Mouse (Mus musculus): ENCODE results near the gene Pik3ap1. TPM values are rescaled to one million over a fixed set of nuclear protein-coding genes. Genes with fewer than 3 reads are reported as not detected.

The Pik3ap1 gene
- polyA plus RNA-seq, 1 experiment from 2014 or later, result 5.7 TPM

DNA sequence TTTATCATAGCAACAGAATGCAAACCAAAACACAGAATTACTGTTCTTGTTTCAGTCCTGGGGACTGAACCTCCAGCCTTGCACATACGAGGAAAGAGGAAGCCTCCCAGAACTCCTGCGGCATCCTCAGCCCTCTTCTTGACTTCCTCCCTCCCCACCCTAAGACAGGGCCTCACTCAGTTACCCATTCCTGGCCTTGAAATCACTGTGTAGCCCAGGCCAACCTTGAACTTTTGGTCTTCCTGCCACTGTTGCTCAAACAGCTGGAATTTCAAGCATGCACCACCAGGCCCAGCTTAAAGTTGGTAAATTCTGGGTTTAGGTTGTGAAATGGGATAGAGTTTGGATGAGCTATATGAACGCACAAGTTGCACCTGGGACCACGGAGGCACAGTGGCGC lies 10.2 kb downstream of the Pik3ap1 start:
- H3K36me3 ChIP-seq (ENCODE audit: control insufficient read depth, insufficient read depth, low read length), result no peaks in the 10 kb centered on the region
- H3K4me1 ChIP-seq (ENCODE audit: control insufficient read depth, insufficient read depth, low read length), result no peaks in the 10 kb centered on the region
- no peak for ATAC-seq
- no peak overlapping the region for H3K27ac ChIP-seq (ENCODE audit: low read length)
- no peak overlapping the region for H3K9ac ChIP-seq (ENCODE audit: low read depth, low read length)
- H3K4me2 ChIP-seq (ENCODE audit: low read depth, low read length), result no peak overlapping the region
- 90% methylated on average over 5 of the region's 5 CpGs for WGBS
- no peak overlapping the region for H3K4me3 ChIP-seq (ENCODE audit: low read length)
- no peaks in the 10 kb centered on the region for H3K9me3 ChIP-seq (ENCODE audit: control insufficient read depth, low read length)
- no peaks in the 10 kb centered on the region for H3K27me3 ChIP-seq (replicated peaks; ENCODE audit: control insufficient read depth, insufficient read depth, low read length)

DNA sequence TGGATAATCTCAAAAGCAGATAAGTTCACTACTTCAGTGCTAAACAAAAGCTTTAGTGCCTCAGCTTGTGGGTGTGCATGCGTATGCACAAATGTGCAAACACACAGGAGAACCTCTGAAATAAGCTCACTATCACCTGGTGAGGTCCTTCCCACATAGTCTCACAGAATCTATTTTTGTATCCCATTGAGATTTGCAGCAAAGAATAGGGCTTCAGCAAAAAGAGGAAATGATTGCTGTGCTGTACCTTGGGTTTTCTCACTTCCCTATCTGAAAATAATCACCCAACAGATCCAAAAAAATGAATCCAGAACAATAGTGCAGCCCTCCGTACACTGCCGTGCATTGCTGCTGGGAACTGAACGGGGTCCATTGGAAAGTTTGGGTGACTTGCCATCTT lies 12.6 kb downstream of the Pik3ap1 start:
- ATAC-seq, result no peak
- Histone ChIP-seq H3K4me2 (ENCODE audit: low read depth, low read length) (no peak overlapping the region), H3K27me3 (replicated peaks; ENCODE audit: control insufficient read depth, insufficient read depth, low read length) (no peaks in the 10 kb centered on the region), H3K27ac (ENCODE audit: low read length) (no peak overlapping the region), H3K9ac (ENCODE audit: low read depth, low read length) (no peak overlapping the region), H3K4me1 (ENCODE audit: control insufficient read depth, insufficient read depth, low read length) (no peaks in the 10 kb centered on the region), H3K36me3 (ENCODE audit: control insufficient read depth, insufficient read depth, low read length) (no peaks in the 10 kb centered on the region), H3K9me3 (ENCODE audit: control insufficient read depth, low read length) (no peaks in the 10 kb centered on the region), H3K4me3 (ENCODE audit: low read length) (no peak overlapping the region)
- whole genome bisulfite sequencing, result 86% methylated on average over 4 of the region's 4 CpGs

GRCm38 (mm10) chr19:41371373-41371772 lies 13.5 kb downstream of the Pik3ap1 start:
- ATAC-seq, result no peak
- H3K4me1 ChIP-seq (ENCODE audit: control insufficient read depth, insufficient read depth, low read length), result no peaks in the 10 kb centered on the region
- no peak overlapping the region for H3K4me2 ChIP-seq (ENCODE audit: low read depth, low read length)
- H3K9ac ChIP-seq (ENCODE audit: low read depth, low read length), result no peak overlapping the region
- WGBS, result 66% methylated on average over 4 of the region's 4 CpGs
- no peaks in the 10 kb centered on the region for H3K9me3 ChIP-seq (ENCODE audit: control insufficient read depth, low read length)
- no peak overlapping the region for H3K27ac ChIP-seq (ENCODE audit: low read length)
- H3K36me3 ChIP-seq (ENCODE audit: control insufficient read depth, insufficient read depth, low read length), result no peaks in the 10 kb centered on the region
- H3K4me3 ChIP-seq (ENCODE audit: low read length), result no peak overlapping the region
- H3K27me3 ChIP-seq (replicated peaks; ENCODE audit: control insufficient read depth, insufficient read depth, low read length), result no peaks in the 10 kb centered on the region

DNA sequence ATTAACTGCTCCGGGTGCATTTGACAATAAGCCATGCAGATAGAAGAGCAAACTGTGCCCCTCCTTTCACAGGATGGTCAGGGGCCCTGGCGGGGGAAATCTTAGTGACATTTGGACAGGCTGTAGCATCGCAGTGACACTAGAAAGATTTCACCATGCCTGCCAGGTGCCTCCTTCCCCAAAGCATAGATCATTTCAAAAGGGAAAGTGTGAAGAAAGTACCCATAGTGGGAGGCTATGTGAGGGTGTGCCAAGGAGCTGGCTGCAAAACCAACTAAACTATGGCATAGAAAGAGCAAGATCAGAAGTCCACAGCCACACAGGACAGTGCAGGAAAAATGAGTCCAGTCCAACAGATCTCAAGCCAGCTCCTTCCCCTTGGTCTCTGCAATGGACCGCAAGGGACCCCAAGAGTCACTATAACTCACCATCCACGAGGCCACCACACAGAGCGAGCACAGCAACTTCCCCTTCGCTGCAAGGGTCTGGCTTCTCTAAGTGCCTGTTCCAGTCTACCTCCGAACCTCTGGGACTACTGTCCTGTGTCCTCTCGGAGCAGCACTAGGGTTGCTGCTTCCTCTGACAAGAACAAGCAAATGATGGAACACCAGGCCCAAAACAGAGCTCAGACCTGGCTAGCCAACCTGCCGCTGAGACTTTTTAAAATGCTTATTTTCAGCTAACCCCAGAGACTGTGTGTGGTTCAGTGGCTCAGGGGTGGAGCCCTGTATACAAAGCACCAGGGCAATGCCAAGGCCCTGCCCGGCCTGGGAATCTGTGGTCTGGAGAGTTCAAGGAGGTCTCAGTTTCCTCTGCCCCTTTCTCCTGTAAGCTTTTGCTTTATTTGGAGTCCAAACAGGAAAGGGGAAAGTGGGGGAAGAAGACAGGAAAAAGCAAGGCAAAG lies 15.1 kb downstream of the Pik3ap1 start:
- Histone ChIP-seq H3K36me3 (ENCODE audit: control insufficient read depth, insufficient read depth, low read length) (no peaks in the 10 kb centered on the region), H3K4me3 (ENCODE audit: low read length) (no peak overlapping the region), H3K4me1 (ENCODE audit: control insufficient read depth, insufficient read depth, low read length) (no peaks in the 10 kb centered on the region), H3K4me2 (ENCODE audit: low read depth, low read length) (no peak overlapping the region), H3K9me3 (ENCODE audit: control insufficient read depth, low read length) (no peaks in the 10 kb centered on the region), H3K27ac (ENCODE audit: low read length) (no peak overlapping the region), H3K9ac (ENCODE audit: low read depth, low read length) (no peak overlapping the region), H3K27me3 (replicated peaks; ENCODE audit: control insufficient read depth, insufficient read depth, low read length) (no peaks in the 10 kb centered on the region)
- WGBS, result 74% methylated on average over 11 of the region's 11 CpGs
- ATAC-seq, result no peak

DNA sequence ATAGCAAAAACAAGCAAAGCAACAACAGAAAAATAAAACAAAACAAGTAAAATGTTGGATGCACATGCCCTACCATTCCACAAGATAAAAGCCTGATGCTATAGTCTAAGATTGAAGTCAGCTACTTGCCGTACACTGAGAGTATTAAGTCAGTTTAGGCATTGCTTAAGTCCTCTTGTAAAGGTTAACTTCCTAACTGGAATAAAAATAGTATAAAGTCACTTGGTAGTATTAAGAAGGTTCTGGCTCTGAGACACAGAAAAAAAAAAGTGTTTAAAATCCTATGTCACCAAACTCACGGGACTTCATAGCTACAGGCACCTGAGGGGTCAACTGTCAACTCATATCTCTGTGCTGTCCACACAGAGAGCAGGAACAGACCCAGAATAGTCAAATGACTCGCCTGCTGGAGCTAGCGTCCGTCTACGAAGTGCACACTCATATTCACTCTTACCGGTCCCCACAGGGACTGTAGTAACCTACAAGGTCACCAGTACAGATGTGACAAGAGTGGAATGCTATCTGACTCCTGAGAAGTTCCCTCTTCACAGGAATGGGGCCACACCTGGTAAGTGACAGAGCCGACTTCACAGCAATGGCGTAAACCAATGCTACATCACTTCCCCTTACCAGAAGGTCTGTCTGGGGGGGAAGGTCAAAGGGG lies 17.9 kb downstream of the Pik3ap1 start:
- ATAC-seq, result no peak
- Histone ChIP-seq H3K4me1 (ENCODE audit: control insufficient read depth, insufficient read depth, low read length) (no peaks in the 10 kb centered on the region), H3K36me3 (ENCODE audit: control insufficient read depth, insufficient read depth, low read length) (no peaks in the 10 kb centered on the region), H3K4me3 (ENCODE audit: low read length) (no peak overlapping the region), H3K4me2 (ENCODE audit: low read depth, low read length) (no peak overlapping the region), H3K27me3 (replicated peaks; ENCODE audit: control insufficient read depth, insufficient read depth, low read length) (no peaks in the 10 kb centered on the region), H3K9ac (ENCODE audit: low read depth, low read length) (no peak overlapping the region), H3K9me3 (ENCODE audit: control insufficient read depth, low read length) (no peaks in the 10 kb centered on the region), H3K27ac (ENCODE audit: low read length) (no peak overlapping the region)
- 73% methylated on average over 9 of the region's 9 CpGs for WGBS

GRCm38 (mm10) chr19:41366192-41366853 lies 18.6 kb downstream of the Pik3ap1 start:
- Histone ChIP-seq H3K4me3 (ENCODE audit: low read length) (no peak overlapping the region), H3K4me2 (ENCODE audit: low read depth, low read length) (no peak overlapping the region), H3K27ac (ENCODE audit: low read length) (no peak overlapping the region), H3K9ac (ENCODE audit: low read depth, low read length) (no peak overlapping the region), H3K36me3 (ENCODE audit: control insufficient read depth, insufficient read depth, low read length) (no peaks in the 10 kb centered on the region), H3K9me3 (ENCODE audit: control insufficient read depth, low read length) (no peaks in the 10 kb centered on the region), H3K4me1 (ENCODE audit: control insufficient read depth, insufficient read depth, low read length) (no peaks in the 10 kb centered on the region), H3K27me3 (replicated peaks; ENCODE audit: control insufficient read depth, insufficient read depth, low read length) (no peaks in the 10 kb centered on the region)
- WGBS, result 87% methylated on average over 16 of the region's 16 CpGs
- ATAC-seq, result no peak

GRCm38 (mm10) chr19:41365570-41365969 lies 19.3 kb downstream of the Pik3ap1 start:
- Histone ChIP-seq H3K9ac (ENCODE audit: low read depth, low read length) (no peak overlapping the region), H3K36me3 (ENCODE audit: control insufficient read depth, insufficient read depth, low read length) (no peaks in the 10 kb centered on the region)
- 91% methylated on average over 5 of the region's 5 CpGs for WGBS

GRCm38 (mm10) chr19:41364509-41364908 lies 20.4 kb downstream of the Pik3ap1 start:
- Histone ChIP-seq H3K9ac (ENCODE audit: low read depth, low read length) (no peak overlapping the region), H3K4me1 (ENCODE audit: control insufficient read depth, insufficient read depth, low read length) (no peaks in the 10 kb centered on the region), H3K27me3 (replicated peaks; ENCODE audit: control insufficient read depth, insufficient read depth, low read length) (no peaks in the 10 kb centered on the region), H3K36me3 (ENCODE audit: control insufficient read depth, insufficient read depth, low read length) (no peaks in the 10 kb centered on the region), H3K4me3 (ENCODE audit: low read length) (no peak overlapping the region), H3K27ac (ENCODE audit: low read length) (no peak overlapping the region), H3K4me2 (ENCODE audit: low read depth, low read length) (no peak overlapping the region), H3K9me3 (ENCODE audit: control insufficient read depth, low read length) (no peaks in the 10 kb centered on the region)
- no peak for ATAC-seq
- 80% methylated on average over 3 of the region's 3 CpGs for WGBS

More at GRCm38 (mm10) chr19:41365570-41365969, 19.3 kb downstream of the Pik3ap1 start:
- no peaks in the 10 kb centered on the region for H3K4me1 ChIP-seq (ENCODE audit: control insufficient read depth, insufficient read depth, low read length)
- no peaks in the 10 kb centered on the region for H3K9me3 ChIP-seq (ENCODE audit: control insufficient read depth, low read length)
- H3K4me3 ChIP-seq (ENCODE audit: low read length), result no peak overlapping the region
- no peak for ATAC-seq
- no peaks in the 10 kb centered on the region for H3K27me3 ChIP-seq (replicated peaks; ENCODE audit: control insufficient read depth, insufficient read depth, low read length)
- no peak overlapping the region for H3K4me2 ChIP-seq (ENCODE audit: low read depth, low read length)
- no peak overlapping the region for H3K27ac ChIP-seq (ENCODE audit: low read length)

GRCm38 (mm10) chr19:41362963-41363362 lies 21.9 kb downstream of the Pik3ap1 start:
- Histone ChIP-seq H3K27me3 (replicated peaks; ENCODE audit: control insufficient read depth, insufficient read depth, low read length) (no peaks in the 10 kb centered on the region), H3K4me2 (ENCODE audit: low read depth, low read length) (no peak overlapping the region), H3K9me3 (ENCODE audit: control insufficient read depth, low read length) (no peaks in the 10 kb centered on the region), H3K9ac (ENCODE audit: low read depth, low read length) (no peak overlapping the region), H3K36me3 (ENCODE audit: control insufficient read depth, insufficient read depth, low read length) (no peaks in the 10 kb centered on the region), H3K27ac (ENCODE audit: low read length) (no peak overlapping the region), H3K4me1 (ENCODE audit: control insufficient read depth, insufficient read depth, low read length) (no peaks in the 10 kb centered on the region), H3K4me3 (ENCODE audit: low read length) (no peak overlapping the region)
- WGBS, result 89% methylated on average over 2 of the region's 2 CpGs
- no peak for ATAC-seq

Measured in intestine, embryonic 16.5 days (tissue).